Mouse (Mus musculus): ENCODE measurements around the gene Fam240a. TPM values are rescaled to one million over a fixed set of nuclear protein-coding genes. Genes with fewer than 3 reads are reported as not detected.

Fam240a gene
- polyA plus RNA-seq, 1 experiment, result not detected

DNA sequence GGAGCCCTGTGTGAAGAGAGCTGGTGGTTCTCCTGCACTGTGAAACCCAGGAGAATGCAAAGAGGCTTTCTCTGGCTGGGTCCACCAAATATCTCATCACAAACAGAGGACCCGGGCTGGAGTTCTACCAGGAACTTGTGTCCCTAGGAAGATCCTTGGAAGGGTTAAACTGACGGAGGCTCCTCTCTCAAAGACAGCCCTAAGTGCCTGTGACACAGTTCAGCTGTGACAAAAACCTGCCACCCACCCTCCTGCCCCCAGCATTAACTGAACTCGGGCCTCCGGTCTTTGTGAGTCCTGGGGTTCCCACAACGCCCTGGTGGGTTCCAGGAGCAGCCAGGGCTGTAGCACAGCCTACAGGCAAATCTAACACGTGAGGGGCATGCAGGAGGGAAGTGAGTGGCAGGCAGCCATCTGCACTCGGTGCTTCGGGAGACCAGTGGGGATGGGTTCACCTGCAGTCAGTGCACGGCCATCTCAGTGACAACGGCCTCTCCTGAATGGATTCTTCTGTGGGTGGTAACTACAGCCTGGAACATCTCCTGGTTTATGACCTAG, 17.1 kb downstream of the Fam240a start:
- H3K36me3 ChIP-seq (replicated peaks; ENCODE audit: low read length), result peaks cover 51% of the 10 kb centered on the region
- H3K4me1 ChIP-seq, result no peaks in the 10 kb centered on the region
- H3K4me3 ChIP-seq (replicated peaks), result no peak overlapping the region
- H3K9me3 ChIP-seq, result no peaks in the 10 kb centered on the region; the same call in 1 of the 2 replicates
- TF ChIP-seq GATA1 (IDR thresholded peaks at IDR 0.05; ENCODE audit: borderline replicate concordance, low read length), result no peak
- no peak for TF ChIP-seq FLI1 (IDR thresholded peaks at IDR 0.05; ENCODE audit: low read length)
- peaks cover 37% of the 10 kb centered on the region for H3K27me3 ChIP-seq (replicated peaks)

DNA sequence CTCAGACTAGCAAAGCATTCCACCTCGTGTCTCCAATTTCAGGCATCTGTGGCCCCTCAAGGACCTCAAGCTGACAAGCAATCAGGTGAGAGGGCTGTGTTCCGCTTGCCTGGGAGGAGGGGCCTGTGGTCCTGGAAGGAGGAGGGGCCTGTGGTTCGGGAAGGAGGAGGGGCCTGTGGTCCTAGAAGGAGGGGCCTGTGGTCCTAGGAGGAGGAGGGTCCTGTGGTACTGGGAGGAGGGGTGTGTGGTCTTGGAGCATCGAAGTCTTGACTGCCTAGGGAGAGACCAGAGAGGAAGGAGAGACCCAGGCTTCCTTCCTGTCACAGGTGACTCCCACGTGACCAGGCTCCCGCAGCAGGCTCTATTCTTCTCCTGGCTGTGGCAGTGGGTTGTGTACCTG, 20.1 kb downstream of the Fam240a start:
- Histone ChIP-seq H3K9me3 (no peaks in the 10 kb centered on the region), H3K4me1 (peaks cover 4% of the 10 kb centered on the region), H3K27me3 (replicated peaks) (peaks cover 36% of the 10 kb centered on the region), H3K4me3 (replicated peaks) (no peak overlapping the region), H3K36me3 (replicated peaks; ENCODE audit: low read length) (peaks cover 78% of the 10 kb centered on the region)
- TF ChIP-seq FLI1 (IDR thresholded peaks at IDR 0.05; ENCODE audit: low read length) (no peak), GATA1 (IDR thresholded peaks at IDR 0.05; ENCODE audit: borderline replicate concordance, low read length) (no peak)

DNA sequence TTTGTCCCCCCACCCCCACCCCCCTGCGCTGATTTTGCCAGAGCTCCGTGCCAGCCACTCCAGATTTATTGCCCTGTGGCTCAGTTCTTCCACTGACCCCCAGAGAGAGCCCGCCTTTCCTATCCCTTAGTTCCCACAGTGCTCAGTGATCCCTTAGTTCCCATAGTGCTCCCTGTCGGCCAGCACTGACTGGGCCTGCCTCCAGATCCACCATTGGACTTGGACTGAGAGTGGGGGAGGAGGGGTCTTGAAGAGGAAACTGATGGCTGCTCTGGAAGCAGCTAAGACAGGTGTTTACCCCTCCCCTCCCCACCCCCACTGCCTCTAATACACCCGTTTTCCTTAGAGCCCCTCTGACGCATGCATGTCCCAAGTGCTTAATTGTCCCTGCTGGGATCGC, 20.7 kb downstream of the Fam240a start:
- TF ChIP-seq GATA1 (IDR thresholded peaks at IDR 0.05; ENCODE audit: borderline replicate concordance, low read length), result no peak
- no peak for TF ChIP-seq FLI1 (IDR thresholded peaks at IDR 0.05; ENCODE audit: low read length)
- H3K9me3 ChIP-seq, result no peaks in the 10 kb centered on the region
- no peak overlapping the region for H3K4me3 ChIP-seq (replicated peaks)
- H3K36me3 ChIP-seq (replicated peaks; ENCODE audit: low read length), result peaks cover 84% of the 10 kb centered on the region
- H3K4me1 ChIP-seq, result peaks cover 10% of the 10 kb centered on the region
- peaks cover 31% of the 10 kb centered on the region for H3K27me3 ChIP-seq (replicated peaks)

DNA sequence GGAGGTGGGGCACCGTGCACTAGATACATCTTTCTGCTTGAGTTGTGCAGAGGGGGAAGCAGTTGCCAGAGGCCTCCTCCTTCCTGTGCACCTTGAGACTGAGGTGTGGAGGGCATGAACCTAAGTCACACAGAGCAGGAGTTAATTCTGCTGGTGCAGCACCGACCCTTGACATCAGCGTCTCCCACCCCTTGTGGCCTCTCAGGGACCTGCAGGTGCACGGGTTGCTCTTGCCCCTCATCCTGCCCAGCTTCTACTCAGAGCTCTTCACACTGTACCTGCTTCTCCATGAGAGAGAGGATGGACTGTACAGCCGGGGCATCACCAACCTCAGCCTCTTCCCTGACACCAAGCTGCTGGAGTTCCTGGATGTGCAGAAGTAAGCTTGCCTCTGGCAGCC, 21.2 kb downstream of the Fam240a start:
- H3K4me3 ChIP-seq (replicated peaks), result no peak overlapping the region
- H3K36me3 ChIP-seq (replicated peaks; ENCODE audit: low read length), result peaks cover 89% of the 10 kb centered on the region
- H3K27me3 ChIP-seq (replicated peaks), result peaks cover 27% of the 10 kb centered on the region
- no peaks in the 10 kb centered on the region for H3K9me3 ChIP-seq
- TF ChIP-seq FLI1 (IDR thresholded peaks at IDR 0.05; ENCODE audit: low read length) (no peak), GATA1 (IDR thresholded peaks at IDR 0.05; ENCODE audit: borderline replicate concordance, low read length) (no peak)
- H3K4me1 ChIP-seq, result peaks cover 14% of the 10 kb centered on the region

DNA sequence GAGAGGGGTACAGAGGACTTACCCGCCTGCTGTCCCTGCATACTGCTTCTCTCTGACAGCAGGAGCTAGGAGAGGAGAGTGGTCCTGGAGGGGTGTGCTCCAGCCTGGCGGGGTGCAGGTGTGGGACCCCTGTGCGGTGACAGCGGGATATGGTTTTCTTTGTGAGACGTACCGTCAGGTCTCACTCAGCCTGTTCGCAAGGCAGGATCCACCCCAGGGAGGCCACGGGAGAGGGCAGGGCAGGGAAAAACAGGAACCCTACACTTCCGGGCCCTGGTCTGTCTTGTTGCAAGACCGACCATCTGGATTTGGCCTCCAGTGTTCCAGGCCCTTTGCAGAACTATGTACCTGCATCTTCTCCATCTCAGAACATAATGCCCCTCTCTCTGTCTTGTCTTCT, 23.2 kb downstream of the Fam240a start:
- peaks cover 27% of the 10 kb centered on the region for H3K27me3 ChIP-seq (replicated peaks)
- no peak for TF ChIP-seq GATA1 (IDR thresholded peaks at IDR 0.05; ENCODE audit: borderline replicate concordance, low read length)
- TF ChIP-seq FLI1 (IDR thresholded peaks at IDR 0.05; ENCODE audit: low read length), result no peak
- peaks cover 93% of the 10 kb centered on the region for H3K36me3 ChIP-seq (replicated peaks; ENCODE audit: low read length)
- no peak overlapping the region for H3K4me3 ChIP-seq (replicated peaks)
- H3K4me1 ChIP-seq, result peaks cover 31% of the 10 kb centered on the region
- no peaks in the 10 kb centered on the region for H3K9me3 ChIP-seq

DNA sequence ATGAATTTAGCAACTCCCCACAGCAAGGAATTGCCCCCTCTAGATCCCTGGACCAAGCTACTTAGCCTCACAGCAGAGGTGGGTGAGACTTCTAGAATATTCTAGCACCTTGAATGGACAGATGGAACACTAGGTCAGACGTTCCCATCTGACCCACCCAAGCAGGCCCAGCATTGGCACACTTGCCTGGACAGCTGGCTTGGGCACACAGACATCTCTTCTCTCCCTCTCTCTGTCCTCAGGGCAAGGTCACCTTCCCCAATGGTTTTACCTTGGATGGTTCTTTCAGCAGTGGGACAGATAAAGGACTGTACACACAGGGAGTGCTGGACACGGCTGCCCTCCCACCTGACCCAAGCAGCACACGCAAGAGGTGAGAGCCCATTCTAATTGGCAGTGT, 24.1 kb downstream of the Fam240a start:
- H3K36me3 ChIP-seq (replicated peaks; ENCODE audit: low read length), result peaks cover 91% of the 10 kb centered on the region
- no peak overlapping the region for H3K4me3 ChIP-seq (replicated peaks)
- no peaks in the 10 kb centered on the region for H3K9me3 ChIP-seq
- no peak for TF ChIP-seq FLI1 (IDR thresholded peaks at IDR 0.05; ENCODE audit: low read length)
- peaks cover 37% of the 10 kb centered on the region for H3K4me1 ChIP-seq
- peaks cover 21% of the 10 kb centered on the region for H3K27me3 ChIP-seq (replicated peaks)

DNA sequence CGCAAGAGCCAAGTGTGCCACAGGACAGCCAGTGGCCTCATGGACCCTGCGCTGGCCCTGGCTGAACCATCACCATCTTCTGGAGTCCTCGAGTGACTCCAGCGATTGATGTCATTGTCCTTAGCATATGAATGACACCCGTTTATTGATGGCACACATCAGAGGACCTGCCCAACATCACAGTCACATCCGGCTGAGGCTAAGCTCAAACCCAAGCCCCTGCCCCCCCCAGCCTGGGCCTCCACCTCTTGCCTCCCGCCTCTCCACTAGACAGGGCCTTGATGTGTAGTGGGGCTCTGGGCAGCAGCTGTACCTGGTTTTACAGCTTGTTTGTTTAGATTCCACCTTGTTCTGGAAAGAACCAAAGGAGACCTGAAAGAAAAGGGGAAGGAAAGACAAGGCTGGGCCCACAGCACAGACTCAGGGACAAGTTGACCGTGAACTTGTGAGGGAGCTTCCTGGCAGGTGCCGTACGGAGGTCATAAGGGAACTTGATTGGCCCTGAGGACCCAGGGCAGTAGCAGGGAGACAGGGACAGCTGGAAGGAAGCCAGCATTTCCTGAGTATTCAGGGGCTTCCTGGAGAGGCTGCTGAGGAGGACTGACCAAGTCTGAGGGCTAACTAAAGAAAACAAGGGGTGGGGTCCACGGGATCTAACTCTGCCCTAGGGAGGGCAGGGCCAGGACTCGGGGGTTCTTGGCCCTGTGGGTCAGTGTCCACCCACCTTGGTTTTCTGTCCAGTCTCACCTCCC, 25.4 kb downstream of the Fam240a start:
- peaks cover 86% of the 10 kb centered on the region for H3K36me3 ChIP-seq (replicated peaks; ENCODE audit: low read length)

DNA sequence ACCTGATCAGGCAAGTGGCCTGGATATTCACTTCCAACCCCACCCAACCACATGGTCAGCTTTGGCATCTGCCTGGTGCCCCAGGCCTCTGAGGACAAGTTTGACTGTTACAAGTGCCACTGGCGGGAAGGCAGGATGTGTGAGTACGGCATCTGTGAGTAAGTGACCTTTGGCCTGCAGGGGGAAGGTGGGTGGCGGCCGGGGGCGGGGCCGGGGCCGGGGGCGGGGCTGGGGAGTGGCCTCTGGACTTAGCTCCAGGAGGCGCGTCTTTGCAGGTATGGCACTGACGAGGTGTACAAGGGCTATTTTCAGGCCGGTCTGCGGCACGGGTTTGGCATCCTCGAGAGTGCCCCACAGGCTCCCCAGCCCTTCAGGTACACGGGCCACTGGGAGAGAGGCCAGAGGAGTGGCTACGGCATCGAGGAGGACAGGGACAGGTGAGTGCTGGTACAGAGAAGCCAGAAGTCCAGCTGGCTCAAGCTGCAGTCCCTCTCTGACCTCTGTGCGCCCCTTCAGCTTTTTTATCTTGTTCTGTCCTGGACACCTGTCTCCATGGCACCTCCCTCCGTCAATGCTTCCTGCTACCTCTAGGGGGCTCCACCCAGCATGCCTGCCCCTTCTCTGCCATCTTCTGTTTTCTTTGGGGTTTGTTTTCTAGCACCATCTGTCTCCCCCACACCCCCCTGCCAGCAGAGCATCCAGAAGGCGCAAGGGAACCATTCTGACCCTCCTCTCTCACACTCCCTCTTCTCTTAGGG, 26.5 kb downstream of the Fam240a start:
- Histone ChIP-seq H3K36me3 (replicated peaks; ENCODE audit: low read length) (peaks cover 88% of the 10 kb centered on the region), H3K27me3 (replicated peaks) (peaks cover 21% of the 10 kb centered on the region), H3K9me3 (no peaks in the 10 kb centered on the region), H3K4me3 (replicated peaks) (no peak overlapping the region), H3K4me1 (peaks cover 61% of the 10 kb centered on the region)
- TF ChIP-seq FLI1 (IDR thresholded peaks at IDR 0.05; ENCODE audit: low read length), result no peak
- TF ChIP-seq GATA1 (IDR thresholded peaks at IDR 0.05; ENCODE audit: borderline replicate concordance, low read length), result no peak

More for the DNA sequence above, 25.4 kb downstream of the Fam240a start:
- H3K4me3 ChIP-seq (replicated peaks), result no peak overlapping the region
- TF ChIP-seq FLI1 (IDR thresholded peaks at IDR 0.05; ENCODE audit: low read length) (no peak), GATA1 (IDR thresholded peaks at IDR 0.05; ENCODE audit: borderline replicate concordance, low read length) (no peak)
- H3K9me3 ChIP-seq, result no peaks in the 10 kb centered on the region
- H3K27me3 ChIP-seq (replicated peaks), result peaks cover 19% of the 10 kb centered on the region
- H3K4me1 ChIP-seq, result peaks cover 50% of the 10 kb centered on the region

DNA sequence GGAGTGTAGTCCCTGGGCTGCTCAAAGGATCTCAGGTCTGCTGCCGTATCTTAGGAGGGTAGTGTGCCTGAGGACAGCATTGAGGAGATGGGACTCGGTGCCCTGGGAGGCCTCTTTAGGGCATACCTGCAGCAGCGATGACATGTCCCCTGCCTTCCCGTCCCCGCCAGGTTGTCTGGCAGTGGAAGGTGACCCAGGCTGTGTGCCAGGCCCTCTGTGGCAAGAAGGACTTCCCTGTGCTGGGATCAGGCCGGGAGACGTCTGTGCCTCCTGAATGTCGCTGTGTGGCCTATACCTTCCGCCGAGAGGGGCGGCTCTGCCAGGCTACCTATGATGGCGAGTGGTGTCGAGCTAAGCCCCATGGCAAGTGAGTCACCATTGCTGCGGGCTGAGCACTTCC, 27.7 kb downstream of the Fam240a start:
- TF ChIP-seq FLI1 (IDR thresholded peaks at IDR 0.05; ENCODE audit: low read length) (no peak), GATA1 (IDR thresholded peaks at IDR 0.05; ENCODE audit: borderline replicate concordance, low read length) (no peak)
- Histone ChIP-seq H3K9me3 (no peaks in the 10 kb centered on the region), H3K4me3 (replicated peaks) (no peak overlapping the region), H3K27me3 (replicated peaks) (peaks cover 26% of the 10 kb centered on the region), H3K36me3 (replicated peaks; ENCODE audit: low read length) (peaks cover 89% of the 10 kb centered on the region), H3K4me1 (peaks cover 65% of the 10 kb centered on the region)

Data from megakaryocyte, embryonic 14.5 days (primary cell).